Mouse (Mus musculus): ENCODE data around the gene Trim28.

Gene Trim28

GRCm38 (mm10) chr7:12998851-12999250 lies at the start of gene Trim28:
Gene Trim28 (plus strand): TSS chr7:12999114.
- DNase-seq (ENCODE audit: low read depth, low spot score) = no peak

- no peak for DNase-seq (ENCODE audit: low read depth, low spot score)
Measured at GRCm38 (mm10) chr7:12949872-12950229, 49.1 kb upstream of the Trim28 start.

GRCm38 (mm10) chr7:12954896-12955295 lies 44.0 kb upstream of the Trim28 start:
- no peak for DNase-seq (ENCODE audit: low read depth, low spot score)

GRCm38 (mm10) chr7:12957511-12957910 lies 41.4 kb upstream of the Trim28 start:
- no peak for DNase-seq (ENCODE audit: low read depth, low spot score)

- no peak for DNase-seq (ENCODE audit: low read depth, low spot score)
Measured at GRCm38 (mm10) chr7:12958948-12959347, 40.0 kb upstream of the Trim28 start.

- no peak for DNase-seq (ENCODE audit: low read depth, low spot score)
Measured at GRCm38 (mm10) chr7:12959718-12960117, 39.2 kb upstream of the Trim28 start.

- DNase-seq (ENCODE audit: low read depth, low spot score) = peak; percentile 85
Measured at GRCm38 (mm10) chr7:12961511-12962141, 37.3 kb upstream of the Trim28 start.

- DNase-seq (ENCODE audit: low read depth, low spot score) = peak; percentile 94
Measured at GRCm38 (mm10) chr7:12965678-12966091, 33.2 kb upstream of the Trim28 start, which contains the start of gene Zfp324. Gene Zfp324 (plus strand): TSS chr7:12965838.

GRCm38 (mm10) chr7:12966104-12966845 lies 32.6 kb upstream of the Trim28 start:
- DNase-seq (ENCODE audit: low read depth, low spot score) = no peak

- DNase-seq (ENCODE audit: low read depth, low spot score) = no peak
Measured at GRCm38 (mm10) chr7:12970906-12971305, 28.0 kb upstream of the Trim28 start.

GRCm38 (mm10) chr7:12977682-12978389 lies 21.1 kb upstream of the Trim28 start, which contains the start of gene Zfp446:
Gene Zfp446 (plus strand): TSS chr7:12977848.
- DNase-seq (ENCODE audit: low read depth, low spot score) = peak; percentile 99

GRCm38 (mm10) chr7:12978931-12979722 lies 19.8 kb upstream of the Trim28 start:
- no peak for DNase-seq (ENCODE audit: low read depth, low spot score)

GRCm38 (mm10) chr7:12979776-12980175 lies 19.1 kb upstream of the Trim28 start:
- DNase-seq (ENCODE audit: low read depth, low spot score) = no peak

GRCm38 (mm10) chr7:12980291-12980690 lies 18.6 kb upstream of the Trim28 start:
- DNase-seq (ENCODE audit: low read depth, low spot score) = no peak

- DNase-seq (ENCODE audit: low read depth, low spot score) = no peak
Measured at GRCm38 (mm10) chr7:12985724-12986123, 13.2 kb upstream of the Trim28 start.

- no peak for DNase-seq (ENCODE audit: low read depth, low spot score)
Measured at GRCm38 (mm10) chr7:12986906-12987305, 12.0 kb upstream of the Trim28 start.

- no peak for DNase-seq (ENCODE audit: low read depth, low spot score)
Measured at GRCm38 (mm10) chr7:12987409-12988189, 11.3 kb upstream of the Trim28 start.

GRCm38 (mm10) chr7:12992222-12992621 lies 6.7 kb upstream of the Trim28 start:
- no peak for DNase-seq (ENCODE audit: low read depth, low spot score)

GRCm38 (mm10) chr7:12993148-12993547 lies 5.8 kb upstream of the Trim28 start:
- DNase-seq (ENCODE audit: low read depth, low spot score) = no peak

GRCm38 (mm10) chr7:12995862-12996261 lies 3.1 kb upstream of the Trim28 start:
- DNase-seq (ENCODE audit: low read depth, low spot score) = no peak

GRCm38 (mm10) chr7:12997230-12997629 lies 1.7 kb upstream of the Trim28 start:
- DNase-seq (ENCODE audit: low read depth, low spot score) = no peak

All from telencephalon, adult 2 months (tissue).